Mouse (Mus musculus) lung, postnatal 0 days (tissue): ENCODE measurements around the gene Nab1. TPM values are rescaled to one million over a fixed set of nuclear protein-coding genes. Genes with fewer than 3 reads are reported as not detected.

Experiments used
- ATAC-seq: fragments of 200-750 bp; cut with Nextera tagmentation; 2 replicates; pipeline ENCODE4 v1.8.0; 2017; ENCODE audit warnings: moderate library complexity
- DNase-seq: peaks from one replicate; pipeline ENCODE4 v3.0.0-alpha.2; 2016; ENCODE audit warnings: low spot score
- H3K27ac ChIP-seq: fragments of 300-500 bp; sonication (generic); 2 replicates; pipeline ENCODE4 v1.5.1; 2014; ENCODE audit warnings: antibody characterized with exemption, mild to moderate bottlenecking, low read length, mixed read lengths
- H3K27me3 ChIP-seq: fragments of 300-500 bp; sonication (generic); replicated peaks from 2 replicates; pipeline ENCODE4 v1.6.1; 2014; ENCODE audit warnings: low read length, mixed read lengths; ENCODE audit not compliant: insufficient read depth
- H3K36me3 ChIP-seq: fragments of 300-500 bp; sonication (generic); 2 replicates; pipeline ENCODE4 v1.6.1; 2014; ENCODE audit warnings: low read length, mixed read lengths; ENCODE audit not compliant: insufficient read depth
- H3K4me1 ChIP-seq: fragments of 300-500 bp; sonication (generic); 2 replicates; pipeline ENCODE4 v1.6.1; 2014; ENCODE audit warnings: antibody characterized with exemption, low read depth, low read length, mixed read lengths; ENCODE audit not compliant: insufficient read depth
- H3K4me2 ChIP-seq: fragments of 300-500 bp; sonication (generic); replicated peaks from 2 replicates; pipeline ENCODE4 v1.6.1; 2014; ENCODE audit warnings: low read depth, mild to moderate bottlenecking, low read length, moderate library complexity, mixed read lengths
- H3K4me3 ChIP-seq: fragments of 300-500 bp; sonication (generic); 2 replicates; pipeline ENCODE4 v1.5.1; 2014; ENCODE audit warnings: low read depth, low read length
- H3K9ac ChIP-seq: fragments of 300-500 bp; sonication (generic); replicated peaks from 2 replicates; pipeline ENCODE4 v1.6.1; 2014; ENCODE audit warnings: low read depth, mild to moderate bottlenecking
- H3K9me3 ChIP-seq: fragments of 300-500 bp; sonication (generic); 2 replicates; pipeline ENCODE4 v1.6.1; 2016; ENCODE audit warnings: low read length, mixed read lengths
- CTCF ChIP-seq: IDR thresholded peaks from 2 replicates; pipeline ENCODE4 v1.5.1; 2016; ENCODE audit warnings: antibody characterized with exemption, mild to moderate bottlenecking
- EP300 ChIP-seq: IDR thresholded peaks from 2 replicates; pipeline ENCODE4 v1.6.1; 2016; ENCODE audit warnings: antibody characterized with exemption, mild to moderate bottlenecking, control low read depth
- WGBS: fragments of 180-500 bp; shearing (Covaris S2); extraction: QIAGEN DNeasy Blood & Tissue Kit; methylation state at CpG from one replicate; pipeline ENCODE4 v1.1.7; 2014; 5-methylcytosine and 5-hydroxymethylcytosine counted together
- polyA plus RNA-seq: library from polyadenylated mRNA; unstranded; fragments of >200 nt; fragmentation: Nextera tagmentation; extraction: Ambion mirVana; gene quantifications from 2 replicates; pipeline ENCODE4 v1.2.1, GENCODE M21; 2015

Nab1 gene
- polyA plus RNA-seq, 1 experiment from 2014 or later = 16.8 TPM

DNA sequence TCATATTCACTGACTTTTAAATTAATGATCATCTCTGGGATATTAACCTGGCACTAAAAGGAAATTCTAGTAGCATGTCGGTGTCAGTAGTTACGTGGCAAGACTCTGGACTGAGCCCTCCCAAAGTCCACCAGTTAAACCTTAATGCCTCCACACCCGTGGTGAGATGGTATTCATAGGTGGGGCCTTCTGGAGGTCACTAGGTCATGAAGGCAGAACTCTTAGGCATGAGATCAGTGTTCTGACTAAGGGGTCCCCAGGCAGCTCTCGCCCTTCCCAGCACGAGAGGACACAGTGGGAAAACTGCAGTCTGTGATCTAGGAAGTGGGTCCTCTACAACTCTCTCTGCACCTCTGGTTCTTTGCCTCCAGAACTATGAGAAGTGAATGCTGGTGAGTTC lies 24.2 kb upstream of the Nab1 start:
- H3K4me1 ChIP-seq = no peaks in the 10 kb centered on the region
- H3K36me3 ChIP-seq = no peaks in the 10 kb centered on the region
- H3K4me2 ChIP-seq = no peak overlapping the region
- TF ChIP-seq EP300 (no peak), CTCF (no peak)
- H3K9ac ChIP-seq = no peak overlapping the region
- H3K27ac ChIP-seq = no peak overlapping the region
- no peak overlapping the region for H3K4me3 ChIP-seq
- ATAC-seq (no peak), DNase-seq (no peak)
- no peaks in the 10 kb centered on the region for H3K9me3 ChIP-seq
- 75% methylated on average over 5 of the region's 5 CpGs for WGBS
- H3K27me3 ChIP-seq = no peaks in the 10 kb centered on the region

DNA sequence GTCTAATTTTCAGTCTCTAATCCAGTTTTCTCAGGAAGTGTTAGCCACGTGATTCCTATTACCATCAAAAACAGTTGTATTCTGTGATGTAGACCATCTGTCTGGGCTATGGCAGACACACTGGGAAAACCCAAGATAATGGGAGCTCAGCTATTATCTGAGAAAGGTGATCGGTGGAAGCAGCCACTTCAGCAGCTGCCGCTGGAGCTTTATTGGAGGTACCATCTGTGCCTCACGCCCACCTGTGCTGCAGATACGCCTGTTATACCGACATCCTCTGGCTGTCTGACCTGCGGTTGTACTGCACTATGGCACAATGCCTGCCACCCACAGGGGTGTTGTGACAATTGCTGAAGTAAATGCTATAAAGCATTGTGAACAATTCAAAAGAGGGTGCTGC lies 23.7 kb upstream of the Nab1 start:
- H3K9me3 ChIP-seq = no peaks in the 10 kb centered on the region
- no peak for DNase-seq

GRCm38 (mm10) chr1:52521436-52521993 lies 21.0 kb upstream of the Nab1 start:
- WGBS = 58% methylated on average over 8 of the region's 8 CpGs
- ATAC-seq = no peak
- TF ChIP-seq CTCF = no peak
- no peak for TF ChIP-seq EP300

More for the DNA sequence above, 23.7 kb upstream of the Nab1 start:
- Histone ChIP-seq H3K4me2 (no peak overlapping the region), H3K4me3 (no peak overlapping the region), H3K4me1 (no peaks in the 10 kb centered on the region), H3K27ac (no peak overlapping the region), H3K36me3 (no peaks in the 10 kb centered on the region), H3K27me3 (no peaks in the 10 kb centered on the region), H3K9ac (no peak overlapping the region)
- 69% methylated on average over 7 of the region's 7 CpGs for WGBS
- ATAC-seq = no peak
- TF ChIP-seq EP300 = no peak
- no peak for TF ChIP-seq CTCF

GRCm38 (mm10) chr1:52520131-52520530 lies 19.7 kb upstream of the Nab1 start:
- Histone ChIP-seq H3K36me3 (no peaks in the 10 kb centered on the region), H3K9ac (no peak overlapping the region), H3K9me3 (no peaks in the 10 kb centered on the region), H3K27ac (no peak overlapping the region), H3K27me3 (no peaks in the 10 kb centered on the region), H3K4me2 (no peak overlapping the region), H3K4me1 (no peaks in the 10 kb centered on the region), H3K4me3 (no peak overlapping the region)
- WGBS = 53% methylated on average over 7 of the region's 7 CpGs
- TF ChIP-seq CTCF (no peak), EP300 (no peak)
- no peak for ATAC-seq
- DNase-seq = no peak

More at GRCm38 (mm10) chr1:52521436-52521993, 21.0 kb upstream of the Nab1 start:
- Histone ChIP-seq H3K27ac (no peak overlapping the region), H3K9me3 (no peaks in the 10 kb centered on the region), H3K4me2 (no peak overlapping the region), H3K4me1 (no peaks in the 10 kb centered on the region), H3K9ac (no peak overlapping the region), H3K36me3 (no peaks in the 10 kb centered on the region), H3K27me3 (no peaks in the 10 kb centered on the region), H3K4me3 (no peak overlapping the region)
- no peak for DNase-seq

GRCm38 (mm10) chr1:52515249-52515648 lies 14.8 kb upstream of the Nab1 start:
- Histone ChIP-seq H3K4me2 (no peak overlapping the region), H3K27ac (no peak overlapping the region), H3K9ac (no peak overlapping the region), H3K36me3 (no peaks in the 10 kb centered on the region), H3K4me3 (no peak overlapping the region), H3K27me3 (no peaks in the 10 kb centered on the region), H3K4me1 (no peaks in the 10 kb centered on the region), H3K9me3 (no peaks in the 10 kb centered on the region)
- DNase-seq = no peak
- no peak for ATAC-seq
- 71% methylated on average over 3 of the region's 3 CpGs for WGBS
- no peak for TF ChIP-seq CTCF
- TF ChIP-seq EP300 = no peak

GRCm38 (mm10) chr1:52511788-52512425 lies 11.4 kb upstream of the Nab1 start:
- Histone ChIP-seq H3K36me3 (no peaks in the 10 kb centered on the region), H3K4me3 (no peak overlapping the region), H3K4me2 (no peak overlapping the region), H3K27ac (no peak overlapping the region), H3K9me3 (no peaks in the 10 kb centered on the region), H3K9ac (no peak overlapping the region), H3K4me1 (no peaks in the 10 kb centered on the region), H3K27me3 (no peaks in the 10 kb centered on the region)
- DNase-seq (no peak), ATAC-seq (no peak)
- WGBS = 83% methylated on average over 1 of the region's 1 CpGs
- TF ChIP-seq CTCF = no peak
- no peak for TF ChIP-seq EP300
